Mouse (Mus musculus) T-cell, adult 66 days (primary cell): ENCODE data around the gene Stk4. TPM values are rescaled to one million over a fixed set of nuclear protein-coding genes. Genes with fewer than 3 reads are reported as not detected.

Experiments
- total RNA-seq, 2 experiments: library from RNA; stranded (reverse); gene quantifications; 3 replicates in 1 of 2; 4 replicates in 1 of 2; pipeline ENCODE4 v1.2.4; 2023

Gene Stk4
- 100 to 1,000 TPM; 323 to 326 TPM for total RNA-seq

DNA sequence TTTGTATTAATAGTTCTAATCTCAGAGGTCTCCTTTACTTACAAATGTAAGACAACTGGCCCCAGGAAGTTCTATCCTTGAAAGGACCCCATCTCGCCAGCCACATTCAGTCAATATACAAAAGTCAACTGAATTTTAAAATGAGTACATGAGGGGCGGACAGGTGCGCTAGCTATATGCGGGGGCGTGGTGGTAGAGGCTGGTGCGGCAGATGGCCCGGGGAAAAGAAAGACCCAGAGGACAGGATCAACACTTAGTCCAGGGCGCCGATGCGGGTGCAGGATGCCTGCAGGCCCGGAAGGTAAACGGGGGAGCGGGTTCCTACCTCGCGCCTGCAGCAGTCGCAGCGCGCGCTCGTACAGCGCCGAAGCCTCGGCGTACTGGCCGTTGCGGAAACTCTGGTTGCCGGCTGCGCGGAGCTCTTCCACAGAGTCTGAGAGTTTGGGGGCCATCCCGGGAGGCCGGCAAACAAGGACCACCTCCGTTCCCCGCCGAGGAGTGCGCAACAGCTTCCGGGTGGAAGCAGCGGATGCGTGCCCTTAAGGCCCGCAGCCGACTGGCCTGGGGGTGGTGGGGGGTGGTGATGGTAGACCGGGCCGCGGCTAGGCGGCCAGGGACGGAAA lies at the start of gene Stk4:
TSS of gene Stk4 (plus strand) at position 181 of the 623 bp plus-strand sequence.

DNA sequence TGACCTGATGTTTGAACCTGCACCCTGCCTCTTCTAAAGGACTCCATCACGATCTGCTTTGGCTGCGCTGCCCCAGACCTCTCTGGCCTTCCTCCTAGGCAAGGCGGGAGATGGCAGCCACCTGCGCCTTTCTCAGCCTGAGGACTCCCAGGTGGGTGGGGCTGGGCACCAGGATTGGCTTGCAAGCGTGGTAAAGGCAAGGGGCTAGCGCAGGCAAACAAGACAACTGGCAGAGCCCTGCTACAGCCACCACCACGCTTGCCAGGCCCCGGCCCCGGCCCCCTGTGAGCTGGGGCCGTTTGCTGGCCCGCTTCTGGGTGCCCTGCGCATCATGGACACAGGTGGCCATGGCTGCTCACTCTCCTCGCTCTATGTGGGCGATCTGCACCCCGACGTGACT lies 45.0 kb upstream of the Stk4 start, which contains the start of gene Pabpc1l:
TSS of gene Pabpc1l (plus strand) at position 301 of the 400 bp plus-strand sequence.

DNA sequence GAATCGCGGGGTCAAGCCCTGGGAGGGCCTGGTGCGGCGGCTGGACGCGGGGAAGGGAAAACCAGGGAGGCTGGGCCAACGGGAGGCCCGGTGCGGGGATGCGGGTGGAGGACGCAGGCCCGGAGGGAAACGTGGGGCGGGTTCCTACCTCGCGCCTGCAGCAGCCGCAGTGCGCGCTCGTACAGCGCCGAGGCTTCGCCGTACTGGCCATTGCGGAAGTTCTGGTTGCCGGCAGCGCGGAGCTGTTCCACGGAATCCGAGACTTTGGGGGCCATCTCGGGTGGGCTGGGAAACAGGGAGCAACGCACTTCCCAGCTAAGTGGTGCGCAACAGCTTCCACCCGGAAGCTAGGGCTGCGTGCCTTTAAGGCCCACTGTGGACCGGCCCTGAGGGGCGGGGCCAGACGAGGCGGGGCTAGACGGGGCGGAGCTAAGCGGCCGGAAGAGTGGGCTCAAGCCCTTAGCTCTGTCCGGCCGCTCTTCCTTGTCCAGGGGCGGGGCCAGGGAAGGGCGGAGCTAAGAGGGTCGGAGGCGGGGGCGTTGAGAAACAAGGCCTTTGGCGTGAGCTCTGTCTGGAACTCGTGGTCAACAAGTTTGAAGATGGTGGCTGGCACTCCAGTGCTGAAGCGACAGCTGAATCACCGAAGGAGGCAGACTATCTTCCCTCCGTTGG lies 779 bp downstream of the Stk4 start, which contains the start of gene Tomm34:
TSS of gene Tomm34 (minus strand) at position 405 of the 672 bp plus-strand sequence.

DNA sequence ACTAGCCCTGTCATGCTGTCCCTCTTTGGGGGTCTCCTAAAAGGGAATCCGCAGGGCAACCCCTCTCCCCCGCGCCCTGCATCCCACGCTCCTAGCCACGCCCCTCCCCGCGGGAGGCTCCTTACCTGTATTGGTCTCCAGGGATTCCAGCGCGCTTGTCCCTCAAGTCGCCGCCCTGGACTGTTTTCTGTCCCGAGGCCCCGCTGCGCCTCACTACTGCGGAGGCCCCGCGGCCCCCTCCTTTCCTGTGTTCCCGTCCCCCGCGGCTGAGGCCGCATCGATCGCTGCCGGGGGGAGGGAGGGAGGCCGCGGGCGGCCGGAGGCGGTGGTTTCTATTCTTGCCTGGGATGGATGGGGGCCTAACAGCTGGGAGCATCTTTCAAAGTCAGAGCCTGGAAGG lies 100.8 kb downstream of the Stk4 start, which contains the start of gene Kcns1:
TSS of gene Kcns1 (minus strand) at position 212 of the 400 bp plus-strand sequence.

DNA sequence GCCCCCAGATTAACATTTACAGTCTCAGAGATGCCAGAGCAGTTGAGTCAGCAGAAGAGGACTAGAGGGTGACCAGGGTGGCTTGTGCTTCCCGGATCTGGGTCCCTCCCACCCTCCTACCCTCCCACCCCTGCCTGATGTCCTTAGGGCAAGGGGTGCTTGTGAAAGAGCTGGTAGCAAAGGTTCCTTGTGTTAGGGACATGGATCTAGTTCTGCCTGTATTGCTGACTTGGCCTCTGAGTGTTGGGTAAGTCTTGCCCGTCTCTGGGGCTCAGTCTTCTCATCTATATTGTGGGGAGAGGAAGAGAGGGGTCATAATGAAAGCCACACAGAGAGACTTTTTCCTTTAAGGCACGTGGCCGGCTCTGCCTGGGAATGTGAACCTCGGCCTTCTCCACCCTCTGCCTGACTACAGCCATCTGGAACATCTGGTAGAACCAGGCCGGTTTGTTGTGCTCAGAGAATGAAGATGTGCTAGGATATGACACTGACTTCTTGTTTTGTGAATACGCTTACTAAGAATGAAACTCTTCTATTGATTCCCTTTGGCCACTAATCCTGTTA lies 112.7 kb downstream of the Stk4 start, which contains the start of gene Wfdc5:
TSS of gene Wfdc5 (minus strand) at position 51 of the 564 bp plus-strand sequence.

DNA sequence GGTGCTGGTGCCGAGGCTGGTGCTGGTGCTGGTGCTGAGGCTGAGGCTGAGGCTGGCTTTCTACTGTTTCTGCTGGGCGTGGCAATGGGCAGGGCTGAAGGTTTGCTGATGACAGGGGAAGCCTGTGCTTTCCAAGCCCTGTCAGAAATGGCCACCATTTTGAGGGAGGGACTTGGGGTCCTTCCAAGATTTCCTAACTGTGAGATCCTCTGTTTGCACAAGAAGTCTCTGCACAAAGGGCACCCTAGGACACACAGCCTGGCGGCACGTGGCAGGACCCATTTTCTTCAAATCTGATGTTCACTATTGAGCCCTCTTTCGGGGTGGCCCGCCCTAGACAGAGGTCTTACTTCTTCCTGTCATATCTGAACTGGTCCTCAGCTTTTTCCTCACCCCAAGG lies 120.5 kb downstream of the Stk4 start, which contains the start of gene Wfdc12:
TSS of gene Wfdc12 (minus strand) at position 33 of the 400 bp plus-strand sequence.

DNA sequence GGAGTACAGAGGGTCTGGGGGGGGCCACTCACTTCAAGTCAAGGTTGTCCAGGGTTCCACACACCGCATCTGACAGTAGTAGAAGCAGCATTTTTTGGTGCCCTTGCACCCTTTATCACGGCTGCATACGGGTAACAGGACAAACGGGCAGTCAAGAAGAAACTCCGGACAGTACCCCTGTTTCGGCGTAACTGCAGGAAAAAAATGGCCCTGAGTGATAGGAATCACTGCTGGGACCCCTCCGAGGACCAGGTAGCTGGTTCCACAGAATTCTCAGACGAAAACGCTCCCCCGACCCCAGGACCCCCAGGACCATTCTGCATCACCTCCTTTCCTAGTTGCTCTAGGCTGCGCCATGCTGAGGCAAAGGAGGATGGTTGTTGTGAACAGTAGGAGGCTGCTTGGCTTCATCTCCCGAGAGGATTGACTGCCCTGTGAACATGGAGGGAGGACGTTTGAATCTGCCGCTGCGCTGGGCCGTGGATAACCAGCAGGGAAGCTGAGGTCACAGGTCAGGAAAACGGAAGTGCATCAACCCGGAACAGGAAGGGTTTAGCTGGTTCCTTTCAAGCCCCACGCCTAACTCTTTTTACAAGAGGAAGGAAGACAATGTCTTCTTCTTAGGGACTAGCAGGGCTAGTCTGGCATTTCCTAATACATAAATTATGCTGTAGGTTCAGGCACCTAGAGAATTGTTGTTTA lies 129.7 kb downstream of the Stk4 start, which contains the start of gene Wfdc15a:
TSS of gene Wfdc15a (minus strand) at position 505 of the 702 bp plus-strand sequence.

Other genes with a start within 250 kb of the Stk4 start
- not detected for gene Ccn5, start 249.5 kb upstream of the Stk4 start, total RNA-seq
- not detected for gene Kcnk15, start 216.7 kb upstream of the Stk4 start, total RNA-seq
- not detected for gene Rims4, start 151.6 kb upstream of the Stk4 start, total RNA-seq
- gene Ywhab, start 75.4 kb upstream of the Stk4 start, total RNA-seq: 100 to 1,000 TPM; 130 to 135 TPM
- 10 to 100 TPM in 1 of 2 experiments, 1 to 10 TPM in 1; 5.3 to 11.1 TPM for gene Pabpc1l, start 44.9 kb upstream of the Stk4 start, total RNA-seq
- 10 to 100 TPM; 75.3 to 84.3 TPM for gene Tomm34, start 847 bp downstream of the Stk4 start, total RNA-seq
- not detected for gene Kcns1, start 100.8 kb downstream of the Stk4 start, total RNA-seq
- gene Wfdc5, start 112.4 kb downstream of the Stk4 start, total RNA-seq: not detected
- gene Wfdc12, start 120.3 kb downstream of the Stk4 start, total RNA-seq: not detected
- not detected for gene Wfdc15a, start 129.8 kb downstream of the Stk4 start, total RNA-seq
- gene Wfdc15b, start 151.3 kb downstream of the Stk4 start, total RNA-seq: not detected
- not detected for gene Svs2, start 168.1 kb downstream of the Stk4 start, total RNA-seq
- not detected for gene Svs3b, start 186.3 kb downstream of the Stk4 start, total RNA-seq
- not detected for gene Svs4, start 208.1 kb downstream of the Stk4 start, total RNA-seq
- gene Svs3a, start 218.9 kb downstream of the Stk4 start, total RNA-seq: not detected
- not detected for gene Svs6, start 246.4 kb downstream of the Stk4 start, total RNA-seq